Mouse (Mus musculus) forebrain, embryonic 15.5 days (tissue): Measurements from ENCODE around the gene A230050P20Rik. TPM values are rescaled to one million over a fixed set of nuclear protein-coding genes. Genes with fewer than 3 reads are reported as not detected.
"Not testable (repeated sequence)": the region's sequence is repeated elsewhere in the genome, so short reads cannot be mapped to it uniquely, and the experiment has no call there.

Experiments used
- ATAC-seq: fragments of 200-750 bp; cut with Nextera tagmentation; replicated peaks from 2 replicates; pipeline ENCODE4 v1.8.0; 2017; ENCODE audit warnings: mild to moderate bottlenecking, moderate TSS enrichment, moderate library complexity
- H3K27ac ChIP-seq: fragments of 300-500 bp; sonication (generic); replicated peaks from 2 replicates; pipeline ENCODE4 v1.5.1; 2015; ENCODE audit warnings: mild to moderate bottlenecking, inconsistent platforms
- H3K27me3 ChIP-seq: fragments of 300-500 bp; sonication (generic); 2 replicates; pipeline ENCODE4 v1.6.1; 2015; ENCODE audit warnings: inconsistent platforms
- H3K36me3 ChIP-seq: fragments of 300-500 bp; sonication (generic); 2 replicates; pipeline ENCODE4 v1.6.1; 2015; ENCODE audit warnings: mild to moderate bottlenecking, inconsistent platforms
- H3K4me1 ChIP-seq: fragments of 300-500 bp; sonication (generic); 2 replicates; pipeline ENCODE4 v1.6.1; 2015; ENCODE audit warnings: inconsistent platforms
- H3K4me2 ChIP-seq: fragments of 300-500 bp; sonication (generic); replicated peaks from 2 replicates; pipeline ENCODE4 v1.6.1; 2015; ENCODE audit warnings: mild to moderate bottlenecking, inconsistent platforms
- H3K4me3 ChIP-seq: fragments of 300-500 bp; sonication (generic); 2 replicates; pipeline ENCODE4 v1.5.1; 2015; ENCODE audit warnings: mild to moderate bottlenecking, inconsistent platforms
- H3K9ac ChIP-seq: fragments of 300-500 bp; sonication (generic); replicated peaks from 2 replicates; pipeline ENCODE4 v1.6.1; 2015; ENCODE audit warnings: mild to moderate bottlenecking, inconsistent platforms
- H3K9me3 ChIP-seq: fragments of 300-500 bp; sonication (generic); 2 replicates; pipeline ENCODE4 v1.6.1; 2016; ENCODE audit warnings: inconsistent platforms
- WGBS: fragments of 180-500 bp; shearing (Covaris S2); methylation state at CpG from one replicate; pipeline ENCODE4 v1.1.7; 2015; ENCODE audit warnings: mixed read lengths; 5-methylcytosine and 5-hydroxymethylcytosine counted together
- polyA plus RNA-seq: library from polyadenylated mRNA; unstranded; fragments of >200 nt; fragmentation: Nextera tagmentation; extraction: Ambion mirVana; gene quantifications from 2 replicates; pipeline ENCODE4 v1.2.1, GENCODE M21; 2015

Gene A230050P20Rik
- polyA plus RNA-seq = 2.9 and 3.5 TPM in 2 replicates

- ATAC-seq = no peak
- H3K9me3 ChIP-seq = no peaks in the 10 kb centered on the region
- peaks cover 38% of the 10 kb centered on the region for H3K27me3 ChIP-seq
- 10% methylated on average over 53 of the region's 53 CpGs for WGBS
- H3K9ac ChIP-seq = no peak within 1 kb of the TSS; the same call in 1 of the 2 replicates
- peak within 1 kb of the TSS; percentile 41 for H3K4me2 ChIP-seq
- H3K4me1 ChIP-seq = peaks cover 4% of the 10 kb centered on the region; the same call in 1 of the 2 replicates
- no peak within 1 kb of the TSS for H3K27ac ChIP-seq
- H3K36me3 ChIP-seq = no peaks in the 10 kb centered on the region
- peak within 1 kb of the TSS; percentile 34 for H3K4me3 ChIP-seq
Observed at GRCm38 (mm10) chr9:20868448-20869001, at the start of gene A230050P20Rik. Gene A230050P20Rik, plus strand, starts transcription at chr9:20868642.

- no peak overlapping the region for H3K4me2 ChIP-seq
- H3K9ac ChIP-seq = no peak overlapping the region
- 0 out of 2 replicates have a peak, but pooled peaks cover under 1% of the 10 kb centered on the region for H3K4me1 ChIP-seq
- no peak overlapping the region for H3K27ac ChIP-seq
- H3K9me3 ChIP-seq = no peaks in the 10 kb centered on the region
- H3K36me3 ChIP-seq = no peaks in the 10 kb centered on the region
- ATAC-seq = no peak
- whole genome bisulfite sequencing = 80% methylated on average over 5 of the region's 5 CpGs
- no peak overlapping the region for H3K4me3 ChIP-seq
- H3K27me3 ChIP-seq = no peaks in the 10 kb centered on the region
Observed at GRCm38 (mm10) chr9:20820001-20820400, 48.4 kb upstream of the A230050P20Rik start.

DNA sequence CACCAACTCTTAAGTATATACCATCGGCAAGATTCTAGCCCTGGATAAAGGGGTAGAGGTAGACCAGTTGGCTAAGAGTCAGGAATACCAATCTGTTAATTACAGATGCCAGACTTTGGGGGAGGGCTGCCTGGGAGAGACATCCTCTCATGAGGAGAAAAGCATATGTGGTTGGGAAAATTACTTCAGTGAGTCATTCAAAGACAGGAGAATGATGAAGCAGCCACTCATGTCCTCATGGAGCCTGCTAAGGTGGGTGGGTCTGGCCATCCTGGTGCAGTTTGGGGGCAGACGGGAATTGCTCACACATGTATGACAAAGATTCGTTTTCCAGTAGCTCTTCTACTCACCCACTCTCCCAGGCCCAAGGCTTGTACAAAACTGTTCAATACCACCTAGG, 45.6 kb upstream of the A230050P20Rik start:
- 91% methylated on average over 3 of the region's 3 CpGs for WGBS

GRCm38 (mm10) chr9:20825781-20826180, 42.7 kb upstream of the A230050P20Rik start:
- Histone ChIP-seq H3K4me1 (peaks cover 4% of the 10 kb centered on the region), H3K9me3 (no peaks in the 10 kb centered on the region), H3K27me3 (no peaks in the 10 kb centered on the region), H3K27ac (no peak overlapping the region), H3K9ac (no peak overlapping the region), H3K4me2 (no peak overlapping the region), H3K36me3 (no peaks in the 10 kb centered on the region), H3K4me3 (no peak overlapping the region)
- WGBS = 76% methylated on average over 5 of the region's 5 CpGs
- ATAC-seq = no peak

More for the DNA sequence above, 45.6 kb upstream of the A230050P20Rik start:
- Histone ChIP-seq H3K4me1 (no peaks in the 10 kb centered on the region), H3K27ac (no peak overlapping the region), H3K27me3 (no peaks in the 10 kb centered on the region), H3K4me3 (no peak overlapping the region), H3K9me3 (no peaks in the 10 kb centered on the region), H3K36me3 (no peaks in the 10 kb centered on the region), H3K4me2 (no peak overlapping the region), H3K9ac (no peak overlapping the region)
- ATAC-seq = no peak

DNA sequence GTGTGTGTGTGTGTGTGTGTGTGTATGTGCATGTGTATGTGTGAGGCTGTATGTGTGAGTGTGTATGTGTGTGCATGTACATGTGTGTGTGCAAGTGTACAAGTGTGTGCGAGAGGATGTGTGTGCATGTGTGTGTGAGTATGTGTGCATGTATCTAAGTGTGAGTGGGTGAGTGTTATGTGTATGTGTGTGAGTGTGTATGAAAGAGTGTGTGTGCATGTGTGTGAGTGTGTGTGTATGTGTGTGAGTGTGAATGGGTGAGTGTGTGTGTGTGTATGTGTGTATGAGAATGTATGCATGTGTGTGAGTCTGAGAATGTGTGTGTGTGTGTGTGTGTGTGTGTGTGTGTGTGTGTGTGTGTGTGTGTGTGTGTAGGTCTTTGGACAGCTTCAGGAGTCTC, 40.3 kb upstream of the A230050P20Rik start:
- 96% methylated on average over 1 of the region's 1 CpGs for WGBS
- Histone ChIP-seq H3K27ac (no peak overlapping the region), H3K36me3 (no peaks in the 10 kb centered on the region), H3K27me3 (no peaks in the 10 kb centered on the region), H3K4me2 (no peak overlapping the region), H3K9ac (no peak overlapping the region), H3K4me1 (peaks cover 8% of the 10 kb centered on the region), H3K4me3 (no peak overlapping the region), H3K9me3 (no peaks in the 10 kb centered on the region)
- ATAC-seq = no peak

GRCm38 (mm10) chr9:20830901-20831643, 37.4 kb upstream of the A230050P20Rik start:
- Histone ChIP-seq H3K4me1 (peaks cover 8% of the 10 kb centered on the region), H3K9ac (peak overlapping the region; percentile 39), H3K27ac (0 out of 2 replicates have a peak overlapping the region, but pooled peaks have one; percentile 33), H3K27me3 (no peaks in the 10 kb centered on the region), H3K9me3 (no peaks in the 10 kb centered on the region), H3K36me3 (no peaks in the 10 kb centered on the region), H3K4me2 (peak overlapping the region; percentile 30), H3K4me3 (no peak overlapping the region)
- 16% methylated on average over 19 of the region's 19 CpGs for WGBS
- peak; percentile 95 for ATAC-seq

DNA sequence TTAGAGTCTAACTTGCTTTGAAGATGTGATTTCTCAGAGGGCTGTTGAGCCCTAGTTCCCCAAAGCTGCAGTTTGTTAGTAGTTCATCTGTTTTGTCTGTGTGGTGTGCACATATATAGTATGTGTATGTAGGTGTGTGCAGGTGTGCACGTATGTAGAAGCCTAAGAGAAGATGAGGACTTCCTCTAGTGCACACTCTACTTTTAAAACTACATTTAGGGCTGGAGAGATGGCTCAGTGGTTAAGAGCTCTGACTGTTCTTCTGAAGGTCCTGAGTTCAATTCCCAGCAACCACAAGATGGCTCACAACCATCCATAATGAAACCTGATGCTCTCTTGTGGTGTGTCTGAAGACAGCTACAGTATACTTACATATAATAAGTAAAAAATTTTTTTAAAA, 33.6 kb upstream of the A230050P20Rik start:
- no peak overlapping the region for H3K27ac ChIP-seq
- 87% methylated on average over 1 of the region's 1 CpGs for WGBS
- no peak overlapping the region for H3K9ac ChIP-seq
- H3K4me2 ChIP-seq = no peak overlapping the region
- no peaks in the 10 kb centered on the region for H3K27me3 ChIP-seq
- no peaks in the 10 kb centered on the region for H3K36me3 ChIP-seq
- no peak overlapping the region for H3K4me3 ChIP-seq
- H3K9me3 ChIP-seq = no peaks in the 10 kb centered on the region
- no peak for ATAC-seq
- peaks cover 8% of the 10 kb centered on the region for H3K4me1 ChIP-seq

GRCm38 (mm10) chr9:20835431-20835954, 32.9 kb upstream of the A230050P20Rik start:
- not testable (repeated sequence) for H3K27ac ChIP-seq, ATAC-seq, H3K4me3 ChIP-seq, H3K9ac ChIP-seq, H3K36me3 ChIP-seq, H3K27me3 ChIP-seq, H3K4me2 ChIP-seq, H3K9me3 ChIP-seq, H3K4me1 ChIP-seq
- WGBS = 80% methylated on average over 11 of the region's 11 CpGs

DNA sequence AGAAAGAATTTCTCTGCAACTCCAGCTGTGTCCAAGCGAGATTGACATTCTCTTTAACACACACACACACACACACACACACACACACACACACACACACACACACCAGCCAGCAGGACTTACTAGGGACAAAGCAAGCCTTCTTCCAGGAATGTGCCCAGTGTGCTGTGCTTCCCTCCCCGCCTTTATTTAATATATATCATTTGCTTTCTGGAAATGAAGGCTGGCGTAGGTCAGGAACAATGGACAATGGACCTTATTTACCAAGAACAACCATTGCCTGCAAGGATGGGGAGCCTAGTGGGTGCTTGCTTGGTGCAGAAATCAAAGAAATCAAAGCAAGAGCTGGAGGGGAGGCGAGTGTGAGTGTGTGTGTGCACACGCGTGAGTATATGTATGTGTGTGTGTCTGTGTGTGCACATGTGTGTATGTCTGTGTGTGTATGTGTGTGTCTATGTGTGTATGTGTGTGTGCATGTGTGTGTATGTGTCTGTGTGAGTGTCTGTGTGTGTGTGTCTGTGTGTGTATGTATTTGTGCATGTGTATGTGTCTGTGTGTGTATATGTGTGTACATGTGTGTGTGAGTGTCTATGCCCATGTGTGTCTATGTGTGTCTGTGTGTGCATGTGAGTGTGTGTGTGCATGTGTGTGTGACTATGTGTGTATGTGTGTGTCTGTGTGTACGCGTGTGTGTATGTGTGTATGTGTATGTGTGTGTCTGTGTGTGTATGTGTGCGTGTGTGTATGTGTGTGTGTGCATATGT, 31.1 kb upstream of the A230050P20Rik start:
- Histone ChIP-seq H3K27ac (no peak overlapping the region), H3K9ac (no peak overlapping the region), H3K4me3 (no peak overlapping the region), H3K4me2 (no peak overlapping the region), H3K4me1 (no peaks in the 10 kb centered on the region), H3K36me3 (no peaks in the 10 kb centered on the region), H3K27me3 (no peaks in the 10 kb centered on the region), H3K9me3 (no peaks in the 10 kb centered on the region)
- 77% methylated on average over 9 of the region's 9 CpGs for WGBS
- ATAC-seq = no peak

- Histone ChIP-seq H3K36me3 (no peaks in the 10 kb centered on the region), H3K4me2 (no peak overlapping the region), H3K9me3 (no peaks in the 10 kb centered on the region), H3K27me3 (no peaks in the 10 kb centered on the region), H3K4me3 (no peak overlapping the region), H3K27ac (no peak overlapping the region), H3K9ac (no peak overlapping the region), H3K4me1 (no peaks in the 10 kb centered on the region)
- 51% methylated on average over 6 of the region's 6 CpGs for WGBS
- ATAC-seq = no peak
Observed at GRCm38 (mm10) chr9:20838931-20839330, 29.5 kb upstream of the A230050P20Rik start.

GRCm38 (mm10) chr9:20842211-20842610, 26.2 kb upstream of the A230050P20Rik start:
- Histone ChIP-seq H3K9me3 (no peaks in the 10 kb centered on the region), H3K27me3 (no peaks in the 10 kb centered on the region), H3K36me3 (no peaks in the 10 kb centered on the region), H3K27ac (no peak overlapping the region), H3K4me2 (no peak overlapping the region), H3K4me1 (no peaks in the 10 kb centered on the region), H3K4me3 (no peak overlapping the region), H3K9ac (no peak overlapping the region)
- no peak for ATAC-seq
- WGBS = 66% methylated on average over 4 of the region's 4 CpGs

GRCm38 (mm10) chr9:20842670-20843069, 25.8 kb upstream of the A230050P20Rik start:
- Histone ChIP-seq H3K4me2 (no peak overlapping the region), H3K4me1 (no peaks in the 10 kb centered on the region), H3K9ac (no peak overlapping the region), H3K9me3 (no peaks in the 10 kb centered on the region), H3K36me3 (no peaks in the 10 kb centered on the region), H3K27me3 (no peaks in the 10 kb centered on the region), H3K27ac (no peak overlapping the region), H3K4me3 (no peak overlapping the region)
- no peak for ATAC-seq
- WGBS = 17% methylated on average over 2 of the region's 2 CpGs
